Mouse (Mus musculus) right cerebral cortex, postnatal 14 days (tissue): ENCODE results near the gene Dmrt2.

Experiments
- DNase-seq: peaks from one replicate; pipeline ENCODE4 v3.0.0; 2022

Gene Dmrt2

DNA sequence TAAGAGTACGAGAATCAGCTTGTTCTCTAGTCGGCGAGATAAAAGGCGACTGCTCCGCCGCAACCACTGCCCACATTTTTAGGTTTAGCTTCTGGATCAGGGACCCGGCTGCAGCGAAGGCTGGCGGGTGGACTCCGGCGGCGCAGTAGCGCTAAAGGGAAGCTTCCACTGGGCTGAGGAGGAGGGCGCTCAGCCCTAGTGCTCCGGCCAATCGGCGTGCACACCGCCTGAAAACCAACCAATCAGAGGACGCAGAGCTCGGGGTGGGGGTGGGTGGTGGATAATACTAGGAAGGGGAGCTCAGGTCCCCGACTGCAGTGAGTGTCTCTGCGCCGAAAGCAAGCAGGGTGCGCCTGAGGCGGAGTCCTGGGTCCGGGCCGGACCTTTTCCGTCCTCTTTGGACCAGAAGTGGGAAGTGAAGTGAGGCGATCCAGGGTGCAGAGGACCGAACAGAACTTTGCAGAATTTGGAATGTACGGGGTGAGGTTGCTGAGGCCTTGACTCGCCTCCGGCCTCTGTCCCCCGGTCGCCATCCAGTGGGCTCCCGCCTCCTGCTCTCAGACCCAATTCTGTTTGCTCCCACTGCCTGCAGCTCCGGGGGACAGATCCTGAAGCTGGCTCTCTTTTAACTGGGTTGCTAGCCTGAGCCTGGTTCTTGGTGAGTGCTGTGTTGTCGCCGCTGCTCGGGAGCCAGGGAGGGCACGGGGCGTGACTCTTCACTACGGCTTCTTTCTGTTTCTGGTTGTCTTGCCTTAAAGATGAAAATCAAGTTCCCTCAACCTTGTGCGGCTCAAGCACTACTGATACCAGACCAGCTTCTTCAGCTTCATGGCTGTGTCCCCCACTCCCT, at the start of gene Dmrt2:
Gene Dmrt2, plus strand, starts transcription at position 311 of the 850 bp plus-strand sequence.
- peak; percentile 33 for DNase-seq

DNA sequence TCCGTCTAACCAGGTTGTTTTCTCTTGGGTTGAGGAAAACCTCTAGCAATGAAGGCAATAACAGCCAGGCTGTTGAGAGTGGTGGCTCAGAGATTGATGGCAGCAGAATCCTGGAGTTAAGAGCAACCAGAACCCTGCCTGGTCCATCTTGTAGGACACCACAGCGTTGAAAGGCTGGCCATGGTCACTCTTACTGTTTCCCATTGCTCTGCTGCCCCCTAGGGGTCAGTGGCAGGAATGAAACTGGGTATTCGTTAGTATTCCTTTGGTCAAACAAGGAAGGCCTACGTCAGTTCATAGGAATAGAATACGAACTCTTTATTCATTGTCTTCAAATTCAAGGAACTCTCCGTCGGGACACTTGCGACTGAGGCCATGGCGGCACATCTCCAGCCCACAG, 43.7 kb upstream of the Dmrt2 start:
- DNase-seq = peak; percentile 68

DNA sequence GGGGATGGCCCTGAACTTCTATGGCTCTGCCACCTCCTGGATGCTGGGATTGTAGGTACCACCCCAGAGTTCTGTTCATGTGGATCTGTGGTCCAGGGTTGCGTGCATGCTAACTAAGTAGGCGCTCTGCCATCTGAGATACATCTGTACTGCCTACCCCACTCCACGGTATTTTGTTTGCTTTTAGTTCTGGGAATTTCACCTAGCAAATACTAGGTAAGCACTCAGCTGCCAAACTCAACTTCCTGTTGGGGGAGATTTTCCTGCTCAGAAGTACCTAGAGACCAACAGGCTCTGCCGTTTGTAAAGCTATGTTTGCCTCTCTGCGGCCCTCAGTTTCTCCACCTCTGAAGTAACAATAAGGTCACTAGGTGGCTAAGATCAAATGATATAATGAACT, 37.1 kb upstream of the Dmrt2 start:
- no peak for DNase-seq

DNA sequence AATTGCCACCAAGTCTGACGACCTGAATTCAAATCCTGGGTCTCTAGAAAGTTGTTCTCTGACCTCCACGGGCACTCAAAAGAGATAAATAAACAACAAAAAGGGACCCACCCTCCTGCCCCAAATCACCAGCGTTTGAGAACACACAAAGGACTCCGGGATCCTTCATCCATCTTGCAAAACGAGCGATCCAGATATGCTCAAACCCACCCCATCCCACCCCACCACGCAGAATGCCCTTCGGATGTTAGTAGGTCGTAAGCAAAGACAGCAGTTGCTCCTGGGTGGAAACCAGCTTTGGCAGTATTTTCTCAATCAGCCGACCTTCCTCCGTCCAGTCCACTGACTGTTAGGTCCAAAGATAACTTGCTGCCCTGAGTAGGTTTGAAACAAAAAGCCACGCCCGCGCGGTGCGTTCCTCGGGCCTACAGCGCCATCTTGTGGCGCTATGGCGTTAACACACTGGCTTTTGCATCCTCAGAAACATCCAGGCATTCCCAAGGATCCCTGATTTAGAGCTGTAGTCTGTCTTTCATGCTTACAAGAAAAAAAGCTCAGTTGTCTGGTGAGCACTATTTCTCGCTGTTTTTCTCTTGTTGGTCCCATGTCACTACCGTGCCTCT, 36.5 kb upstream of the Dmrt2 start:
- peak; percentile 67 for DNase-seq

DNA sequence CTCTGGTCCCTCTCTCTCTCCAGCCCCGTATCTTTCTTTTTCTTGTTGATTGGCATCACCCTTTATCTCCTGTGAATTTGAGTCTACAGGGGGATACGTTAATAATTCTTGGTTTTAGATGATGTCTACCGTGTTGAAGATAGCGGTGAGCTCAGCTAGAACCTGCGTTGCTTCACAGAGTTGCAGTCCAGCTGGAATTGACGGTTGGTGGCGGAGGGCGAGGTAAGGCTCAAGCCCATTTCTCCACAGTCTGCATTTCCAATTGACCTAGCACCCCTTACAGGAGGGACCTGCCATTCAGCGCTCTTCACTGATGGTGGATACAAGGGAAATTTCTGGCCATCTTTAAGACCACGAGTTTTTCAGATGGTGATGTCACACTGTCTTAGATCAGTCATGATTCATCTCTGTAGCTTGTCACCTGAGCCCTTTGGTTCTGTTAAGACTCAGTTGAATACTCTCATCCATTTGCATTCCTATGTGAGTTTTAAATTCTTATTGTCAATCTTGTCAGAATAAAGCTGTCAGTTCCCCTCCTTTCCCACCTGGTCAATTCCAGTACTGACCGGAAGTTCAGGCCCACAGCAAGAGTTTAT, 33.3 kb upstream of the Dmrt2 start:
- no peak for DNase-seq

DNA sequence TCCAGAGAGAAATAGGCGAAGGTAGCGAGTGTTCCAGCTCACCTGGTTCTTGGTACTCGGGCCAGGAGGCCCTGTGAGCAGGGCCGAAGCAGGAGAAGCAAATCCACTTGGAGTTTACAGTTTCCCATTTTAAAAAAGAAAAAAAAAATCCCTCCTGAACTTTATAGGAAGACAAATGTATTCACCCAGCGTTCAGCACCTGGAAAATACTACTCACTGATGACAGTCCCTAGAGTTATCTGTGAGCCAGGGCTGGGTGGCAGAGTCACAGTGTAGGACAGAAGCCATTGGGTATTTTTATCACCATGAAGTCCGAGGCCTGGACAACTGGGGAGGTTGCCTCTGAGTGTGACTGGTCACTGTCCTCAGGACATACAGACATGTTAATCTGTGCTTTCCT, 30.4 kb upstream of the Dmrt2 start:
- no peak for DNase-seq

DNA sequence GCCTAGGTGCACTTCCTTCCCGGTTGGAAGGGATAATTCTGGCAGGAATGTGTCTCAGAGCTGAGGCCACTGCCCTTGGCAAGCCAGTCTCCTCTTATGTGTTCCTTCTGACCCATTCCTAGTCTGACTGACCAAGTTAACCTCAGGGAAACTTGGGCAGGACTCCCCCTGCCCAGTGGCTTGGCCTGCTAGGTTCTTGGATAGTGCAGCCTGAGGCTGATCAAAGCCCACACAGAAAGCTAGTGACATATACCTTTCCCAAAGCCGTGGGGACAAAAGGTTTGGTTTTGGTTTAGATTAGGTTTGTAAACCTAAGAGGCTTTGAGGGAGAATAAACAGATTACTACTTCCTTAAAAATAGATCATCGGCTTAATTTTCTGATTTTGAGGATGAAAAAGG, 25.1 kb upstream of the Dmrt2 start:
- DNase-seq = no peak

DNA sequence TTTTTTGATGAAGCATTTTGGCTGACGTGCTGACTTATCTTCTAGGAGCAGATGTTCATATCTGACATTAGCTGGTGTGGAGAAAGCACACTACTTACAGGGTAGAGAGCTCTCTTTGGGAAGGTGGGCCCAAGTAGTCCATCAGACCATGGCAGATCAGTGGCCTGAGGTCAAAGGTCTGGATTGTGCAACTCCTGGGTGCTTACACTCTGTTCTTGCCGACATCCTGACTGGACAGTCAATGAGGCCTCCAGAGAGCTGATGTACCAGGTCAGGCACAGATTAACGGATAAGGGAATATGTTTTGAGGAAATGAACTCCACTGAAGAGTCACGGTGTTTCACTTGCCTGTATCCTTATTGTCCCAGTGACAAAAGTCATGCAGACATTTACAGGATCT, 23.5 kb upstream of the Dmrt2 start:
- no peak for DNase-seq

DNA sequence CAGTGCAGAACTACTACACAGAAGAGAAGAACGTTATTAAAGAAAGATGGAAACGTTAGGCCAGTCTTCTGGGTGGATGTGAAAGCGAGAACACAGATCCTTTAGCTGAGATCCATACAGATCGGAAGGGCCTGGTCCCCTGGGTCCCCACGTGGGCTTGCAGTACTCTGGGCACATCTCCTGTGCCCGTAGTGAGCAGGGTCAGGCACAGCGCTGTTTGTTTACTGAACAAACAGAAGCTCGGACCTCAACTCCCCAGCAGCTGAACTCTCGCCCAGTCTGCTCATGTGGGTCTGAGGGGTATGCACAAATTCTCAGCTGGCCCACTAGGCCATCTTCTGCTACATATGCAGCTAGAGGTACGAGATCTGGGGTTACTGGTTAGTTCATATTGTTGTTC, 21.7 kb upstream of the Dmrt2 start:
- no peak for DNase-seq

DNA sequence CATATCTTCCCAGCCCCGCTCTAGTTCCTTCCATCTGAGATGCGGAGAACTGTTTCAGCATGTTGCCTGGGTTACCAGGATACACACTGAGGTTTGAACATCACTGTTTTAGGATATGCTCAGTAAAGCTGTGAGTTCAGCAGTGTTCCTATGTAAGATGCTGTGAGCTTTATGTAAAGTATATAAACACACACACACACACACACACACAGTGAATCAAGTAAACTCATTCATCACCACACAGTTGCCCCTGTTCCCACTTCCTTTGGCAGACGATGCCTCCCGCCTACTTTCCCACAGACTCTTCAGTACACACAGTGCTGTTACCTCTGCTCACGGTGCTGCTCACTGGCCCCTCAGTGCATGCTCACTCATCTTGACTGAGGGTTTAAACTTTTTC, 19.7 kb upstream of the Dmrt2 start:
- DNase-seq = no peak

DNA sequence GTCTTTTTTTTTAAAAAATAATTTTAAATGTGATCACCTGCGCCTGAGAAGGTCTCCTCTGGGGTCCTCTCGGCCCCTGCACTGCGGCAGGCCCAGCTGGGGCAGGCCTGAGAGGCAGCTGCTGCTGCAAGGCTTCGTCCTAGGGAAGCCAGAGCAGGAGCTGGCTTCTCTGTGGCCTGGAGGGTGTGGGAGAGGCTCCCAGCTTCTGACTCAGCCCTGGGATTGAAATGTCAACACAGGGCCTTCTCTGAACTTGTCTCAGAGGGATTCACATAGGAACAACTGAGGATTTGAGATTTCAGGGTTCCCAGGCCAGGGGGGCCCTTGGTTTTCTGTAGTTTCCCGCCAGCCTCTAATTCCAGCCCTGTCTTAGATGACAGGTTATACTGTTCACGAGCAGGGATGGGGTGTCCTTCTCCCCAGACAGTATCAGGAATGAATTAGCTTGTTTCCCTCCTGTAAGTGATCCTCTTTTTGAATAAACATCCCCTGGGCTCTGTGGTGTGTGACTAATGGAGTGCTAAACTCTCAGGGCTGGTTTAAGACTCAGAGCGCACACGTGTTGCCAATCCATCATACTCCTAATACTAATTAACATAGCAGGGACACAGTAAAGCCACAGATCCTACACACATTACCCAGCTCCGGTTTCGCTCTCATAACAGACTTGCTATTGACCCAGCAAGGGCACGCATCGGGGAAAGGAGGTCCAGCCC, 18.0 kb upstream of the Dmrt2 start:
- no peak for DNase-seq

DNA sequence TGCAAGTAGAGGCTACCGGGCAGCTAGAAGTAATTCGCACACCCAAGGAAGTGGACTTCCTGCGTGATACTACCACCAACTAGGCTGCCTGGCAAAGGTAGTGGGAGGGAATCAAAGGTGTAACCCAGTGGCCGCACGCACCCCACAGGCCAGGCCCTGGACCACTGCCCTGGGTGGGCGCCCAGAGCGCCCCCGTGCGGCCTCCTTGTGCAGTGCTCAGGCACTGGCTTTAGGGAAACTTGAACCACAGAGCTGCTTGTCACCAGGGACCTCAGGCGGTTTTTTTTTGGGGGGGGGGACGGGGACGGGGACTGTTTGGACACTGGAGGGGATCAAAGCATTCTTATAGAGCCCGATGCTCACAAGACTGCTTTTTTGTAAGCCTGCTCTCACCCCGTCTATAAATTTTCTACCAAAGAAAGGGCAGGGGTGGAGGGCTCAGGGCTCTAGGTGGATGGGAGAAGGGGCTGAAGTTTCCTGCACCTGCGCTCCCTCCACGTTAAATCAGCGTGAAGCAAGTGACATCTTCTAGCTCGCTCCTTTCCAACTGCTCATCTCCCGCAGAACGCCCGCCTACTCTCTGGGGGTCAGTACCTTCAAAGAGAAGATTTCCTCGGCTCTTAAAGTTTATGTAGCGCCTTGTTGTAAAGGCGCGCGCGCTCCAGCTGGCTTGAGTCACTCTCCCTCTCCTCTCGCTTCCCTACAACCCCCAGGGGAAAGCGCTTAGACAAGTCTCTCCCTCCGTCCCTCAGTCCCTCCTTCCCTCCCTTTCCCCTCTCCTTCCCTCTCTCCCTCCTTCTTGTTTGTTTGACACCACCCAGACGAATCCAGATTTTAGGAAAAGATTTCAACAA, 6.5 kb upstream of the Dmrt2 start:
- no peak for DNase-seq

DNA sequence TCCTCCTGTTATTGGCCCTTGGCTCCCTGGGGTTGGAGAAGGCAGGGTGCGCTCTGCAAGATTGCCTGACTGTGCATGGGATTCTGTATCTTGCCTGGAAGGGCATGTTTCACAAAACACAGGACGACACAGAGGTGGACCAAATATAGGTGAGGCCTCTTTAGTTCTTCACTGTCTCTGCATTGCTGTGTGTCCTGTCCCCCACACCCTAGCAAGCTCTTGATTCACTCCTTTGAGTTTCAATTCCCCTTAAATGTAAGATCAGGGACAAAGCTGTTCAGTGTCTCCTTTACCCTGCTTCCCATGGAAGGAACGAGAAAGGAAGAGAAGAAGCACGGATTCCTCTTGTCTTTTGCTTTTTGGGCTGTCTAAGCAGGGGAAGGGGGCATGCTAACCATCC, 4.4 kb upstream of the Dmrt2 start:
- DNase-seq = no peak

DNA sequence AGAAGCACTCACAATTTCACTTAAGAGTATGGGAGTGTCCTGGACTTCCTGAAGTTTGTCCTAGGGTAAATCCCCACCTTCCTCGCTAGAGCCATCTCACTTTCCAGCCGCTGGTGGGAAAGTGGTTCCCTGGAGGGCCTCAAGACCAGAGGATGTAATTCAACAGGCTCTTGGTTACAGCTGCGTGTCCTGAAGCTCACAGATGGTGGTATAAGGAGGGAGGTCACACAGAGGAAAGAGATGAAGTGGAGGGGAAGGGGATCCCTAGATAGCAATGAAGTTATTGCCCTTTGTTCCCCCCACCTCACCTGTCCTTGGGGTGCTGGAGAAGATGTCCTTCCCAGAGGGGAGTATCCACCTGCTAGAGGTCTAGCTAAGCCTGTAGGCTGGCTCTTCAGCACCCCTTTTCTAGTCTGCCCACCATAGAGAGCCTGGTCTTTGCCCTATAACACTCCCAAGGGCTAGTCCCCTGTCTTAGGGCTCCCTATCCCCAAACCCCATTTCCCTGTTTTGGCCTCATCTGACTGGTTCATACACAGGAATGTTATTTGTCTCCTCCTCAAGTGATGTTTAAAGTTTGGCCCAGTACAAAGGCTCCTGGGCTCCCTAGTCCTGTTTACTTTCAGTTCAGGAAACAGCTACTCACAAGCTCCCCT, 2.5 kb upstream of the Dmrt2 start:
- DNase-seq = no peak

DNA sequence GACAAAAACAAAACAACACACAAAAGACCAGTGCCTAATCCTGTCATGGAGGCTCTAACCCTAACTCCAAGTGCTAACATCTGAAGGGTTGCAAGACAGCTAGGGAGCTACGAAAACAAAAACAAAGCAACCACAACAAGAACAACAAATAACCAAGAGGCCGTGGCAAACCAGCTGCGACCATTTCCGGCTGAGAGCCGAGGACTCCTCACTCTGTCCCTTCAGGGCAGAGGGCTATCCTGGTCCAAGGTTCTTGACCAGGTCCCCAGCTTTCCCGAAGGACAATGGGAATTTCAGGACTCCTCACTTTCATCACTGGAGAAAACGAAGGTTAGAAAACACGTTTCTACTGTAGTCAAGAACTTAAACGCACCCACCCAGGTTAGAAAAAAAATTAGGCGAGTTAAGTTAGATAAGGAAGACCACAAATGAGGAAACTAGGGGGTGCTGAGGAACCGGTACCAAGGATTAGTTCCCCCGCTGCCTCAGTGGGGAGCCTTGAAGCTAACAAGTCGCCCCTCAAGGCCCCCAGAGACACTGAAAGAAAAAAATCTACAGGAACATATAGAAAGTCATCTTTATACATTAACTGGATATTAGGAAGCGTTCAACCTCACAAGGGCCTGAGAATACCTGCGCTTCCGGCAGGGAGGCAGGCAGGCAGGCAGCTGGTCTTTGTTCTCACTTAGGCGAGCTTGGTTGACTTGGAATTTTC, 1.5 kb upstream of the Dmrt2 start:
- no peak for DNase-seq

DNA sequence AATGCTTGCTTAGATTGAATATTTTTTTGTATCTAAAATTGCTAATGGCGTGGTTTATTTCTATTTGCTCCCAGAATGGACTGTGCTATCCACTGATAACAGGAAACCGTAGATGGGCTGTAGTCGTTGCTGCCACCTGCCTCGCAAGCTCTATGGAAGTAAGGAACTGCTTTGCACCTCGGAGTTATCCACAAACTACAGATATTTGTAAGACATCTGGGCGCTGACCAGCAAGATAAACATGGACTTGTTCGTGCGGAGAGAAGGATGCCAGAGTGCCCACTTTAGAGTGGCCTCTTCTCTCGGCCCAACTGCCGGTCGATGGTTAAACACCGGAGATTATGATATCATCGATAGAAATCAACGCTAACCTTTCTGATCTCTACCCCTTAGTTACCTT, 530 bp upstream of the Dmrt2 start:
- DNase-seq = no peak

DNA sequence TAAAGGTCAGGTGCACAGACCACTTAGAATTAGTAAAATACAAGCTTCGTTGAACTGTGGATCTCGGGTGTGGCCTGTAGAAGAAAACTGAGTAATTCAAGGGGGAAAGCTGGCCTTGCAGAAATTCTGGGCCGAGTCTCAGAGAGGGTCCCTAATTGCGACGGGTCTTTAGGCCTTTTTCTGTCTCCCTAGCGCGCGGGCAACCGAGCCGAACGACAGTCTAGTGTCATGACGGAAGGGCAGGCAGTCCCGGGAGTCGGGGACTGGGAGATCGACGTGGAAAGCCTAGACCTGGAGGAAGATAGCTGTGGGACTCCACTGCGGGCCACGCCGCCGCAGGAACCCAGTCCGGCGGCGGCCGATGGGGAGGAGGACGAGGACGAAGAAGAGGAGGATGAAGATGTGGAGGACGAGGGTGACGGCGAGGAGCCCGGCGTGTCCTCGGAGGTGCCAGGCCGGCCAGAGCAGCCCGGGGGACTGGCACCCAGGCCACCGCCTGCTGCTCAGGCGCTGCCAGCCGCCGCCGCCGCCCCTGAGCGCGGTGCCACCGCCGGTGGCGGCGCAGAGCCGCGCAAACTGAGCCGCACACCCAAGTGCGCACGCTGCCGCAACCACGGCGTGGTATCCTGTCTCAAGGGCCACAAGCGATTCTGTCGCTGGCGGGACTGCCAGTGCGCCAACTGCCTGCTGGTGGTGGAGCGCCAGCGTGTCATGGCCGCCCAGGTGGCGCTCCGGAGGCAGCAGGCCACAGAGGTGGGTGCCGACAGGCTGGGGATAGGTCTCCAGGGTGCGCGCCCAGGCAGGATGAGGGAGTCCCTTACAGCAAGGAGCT, 1.2 kb downstream of the Dmrt2 start:
- DNase-seq = peak; percentile 11

DNA sequence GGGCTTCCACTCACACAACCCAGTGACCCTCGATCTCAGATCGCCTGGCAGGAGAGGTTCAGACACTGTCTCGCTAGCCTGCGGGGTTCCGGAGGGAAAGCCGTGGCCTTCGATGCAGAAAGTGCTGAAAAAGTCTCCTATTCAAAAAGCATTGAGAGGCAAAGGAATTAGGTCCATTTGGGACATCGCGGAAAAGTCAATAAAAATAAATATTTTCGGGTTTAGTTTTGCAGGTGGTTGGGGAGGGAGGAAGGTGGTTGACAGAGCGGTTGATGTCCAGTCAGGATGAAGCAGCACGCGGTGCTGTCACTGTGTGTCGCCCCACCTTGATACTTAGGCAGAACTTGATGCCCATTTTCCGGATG, 1.8 kb downstream of the Dmrt2 start:
- no peak for DNase-seq

DNA sequence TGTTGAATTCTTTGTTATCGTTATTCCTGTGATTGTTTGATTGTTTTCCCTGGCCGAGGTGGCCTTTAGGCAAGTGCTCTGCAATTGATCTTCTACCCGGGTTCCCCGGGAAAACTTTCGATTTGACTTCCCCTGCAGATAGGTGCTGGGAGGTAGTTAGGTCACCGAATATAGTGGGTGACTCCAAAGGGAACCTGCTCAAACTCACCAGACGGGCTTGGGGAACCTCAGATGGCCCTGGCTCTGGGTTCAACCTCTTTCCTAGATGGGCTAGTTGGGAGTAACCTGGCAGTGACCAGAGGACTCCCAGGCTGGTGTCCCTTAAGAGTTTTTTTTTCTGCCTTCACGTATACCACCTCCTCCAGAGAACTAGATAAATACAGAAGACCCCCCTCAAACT, 2.5 kb downstream of the Dmrt2 start:
- DNase-seq = no peak

DNA sequence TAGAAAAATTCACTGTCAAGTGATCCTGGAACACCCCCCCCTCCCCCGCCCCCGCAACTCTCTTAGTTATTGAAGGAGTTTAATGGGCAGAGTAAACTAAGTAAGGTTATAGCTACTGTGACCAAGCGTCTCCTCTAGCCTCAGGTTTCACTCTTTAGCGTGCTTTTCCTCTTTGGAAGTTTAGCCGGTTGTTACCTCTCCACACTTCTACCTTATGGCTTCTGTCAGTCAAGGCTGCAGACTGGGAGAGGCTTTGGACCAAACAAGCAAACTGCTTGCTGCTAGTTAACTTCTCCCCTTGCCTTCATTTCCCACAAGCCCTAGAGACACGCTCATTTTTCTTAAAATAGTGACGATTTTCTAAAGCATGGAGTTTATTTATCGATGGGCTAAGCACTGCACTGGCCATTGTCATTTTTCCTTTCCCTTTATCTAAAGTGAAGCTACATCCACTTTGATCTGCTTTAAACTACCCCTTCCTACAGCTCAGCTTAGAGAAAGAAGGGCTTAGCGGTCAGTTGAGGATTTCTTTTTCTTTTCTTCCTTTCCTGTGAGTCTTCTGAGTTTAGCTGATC, 3.7 kb downstream of the Dmrt2 start:
- no peak for DNase-seq
